Mouse (Mus musculus) heart, embryonic 15.5 days (tissue): ENCODE measurements around the gene Grcc10. TPM values are rescaled to one million over a fixed set of nuclear protein-coding genes. Genes with fewer than 3 reads are reported as not detected.

Experiments
- ATAC-seq: fragments of 200-750 bp; cut with Nextera tagmentation; replicated peaks from 2 replicates; pipeline ENCODE4 v1.8.0; 2017; ENCODE audit warnings: low read depth, moderate TSS enrichment; ENCODE audit not compliant: insufficient number of reproducible peaks, insufficient read depth, low FRiP score
- H3K27ac ChIP-seq: fragments of 300-500 bp; sonication (generic); 2 replicates; pipeline ENCODE4 v1.5.1; 2015; ENCODE audit warnings: mild to moderate bottlenecking, inconsistent platforms
- H3K27me3 ChIP-seq: fragments of 300-500 bp; sonication (generic); 2 replicates; pipeline ENCODE4 v1.6.1; 2015; ENCODE audit warnings: inconsistent platforms
- H3K36me3 ChIP-seq: fragments of 300-500 bp; sonication (generic); 2 replicates; pipeline ENCODE4 v1.6.1; 2015; ENCODE audit warnings: mild to moderate bottlenecking, inconsistent platforms
- H3K4me1 ChIP-seq: fragments of 300-500 bp; sonication (generic); replicated peaks from 2 replicates; pipeline ENCODE4 v1.6.1; 2015; ENCODE audit warnings: inconsistent platforms
- H3K4me2 ChIP-seq: fragments of 300-500 bp; sonication (generic); 2 replicates; pipeline ENCODE4 v1.6.1; 2015; ENCODE audit warnings: inconsistent platforms, mild to moderate bottlenecking, moderate library complexity
- H3K4me3 ChIP-seq: fragments of 300-500 bp; sonication (generic); 2 replicates; pipeline ENCODE4 v1.5.1; 2015; ENCODE audit warnings: mild to moderate bottlenecking, inconsistent platforms
- H3K9ac ChIP-seq: fragments of 300-500 bp; sonication (generic); 2 replicates; pipeline ENCODE4 v1.6.1; 2015; ENCODE audit warnings: mild to moderate bottlenecking, inconsistent platforms
- H3K9me3 ChIP-seq: fragments of 300-500 bp; sonication (generic); replicated peaks from 2 replicates; pipeline ENCODE4 v1.6.1; 2016; ENCODE audit warnings: inconsistent platforms
- WGBS: fragments of 180-500 bp; shearing (Covaris S2); methylation state at CpG from one replicate; pipeline ENCODE4 v1.1.7; 2015; ENCODE audit warnings: mixed read lengths; 5-methylcytosine and 5-hydroxymethylcytosine counted together
- polyA plus RNA-seq: library from polyadenylated mRNA; unstranded; fragments of >200 nt; fragmentation: Nextera tagmentation; extraction: Ambion mirVana; gene quantifications from 2 replicates; pipeline ENCODE4 v1.2.1, GENCODE M21; 2015

Gene Grcc10
- 387 and 416 TPM in 2 replicates for polyA plus RNA-seq

DNA sequence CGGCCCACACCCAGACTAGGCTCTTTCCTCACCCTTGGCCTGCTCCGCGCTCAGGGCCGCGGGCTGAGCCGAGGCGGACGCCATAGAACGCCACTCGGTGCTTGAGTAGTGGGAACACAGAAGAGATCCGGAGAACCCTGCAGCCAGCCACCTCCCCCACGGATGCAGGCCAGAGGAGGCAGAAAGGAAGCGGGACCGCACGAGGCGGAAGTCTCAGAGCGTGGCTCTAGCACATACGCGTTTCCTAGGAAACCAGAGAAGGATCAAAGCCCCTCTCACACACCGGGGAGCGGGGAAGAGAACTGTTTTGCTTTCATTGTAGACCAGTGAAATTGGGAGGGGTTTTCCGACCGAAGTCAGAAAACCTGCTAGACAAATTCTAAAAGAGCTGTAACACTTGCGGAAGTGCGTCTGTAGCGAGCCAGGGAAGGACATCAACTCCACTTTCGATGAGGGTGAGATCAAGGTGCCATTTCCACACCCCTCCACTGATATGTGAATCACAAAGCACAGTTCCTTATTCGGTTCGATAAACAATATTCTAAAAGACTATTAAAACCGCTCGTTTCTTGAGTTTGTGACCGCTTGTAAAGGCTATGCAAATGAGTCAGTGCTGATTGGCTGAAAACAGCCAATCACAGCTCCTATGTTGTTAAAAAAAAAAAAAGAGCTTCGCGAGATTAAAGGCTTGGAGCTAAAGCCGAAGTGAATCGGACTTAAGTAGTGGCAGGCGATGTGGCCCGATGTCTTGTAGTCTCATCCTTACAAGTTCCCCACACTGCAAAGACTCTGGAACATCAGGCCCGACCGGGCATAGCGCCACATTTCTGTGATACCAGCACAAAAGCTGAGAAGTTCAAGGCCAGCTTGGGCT is at the start of gene Grcc10:
TSS of gene Grcc10 (minus strand) at position 487 of the 874 bp plus-strand sequence.
- WGBS: under 1% methylated on average over 41 of the region's 41 CpGs
- peak within 1 kb of the TSS; percentile 81 for H3K9ac ChIP-seq
- peak within 1 kb of the TSS; percentile 82 for H3K4me2 ChIP-seq
- H3K36me3 ChIP-seq: peaks cover 20% of the 10 kb centered on the region
- H3K9me3 ChIP-seq: no peaks in the 10 kb centered on the region
- H3K4me3 ChIP-seq: peak within 1 kb of the TSS; percentile 66
- peaks cover 37% of the 10 kb centered on the region for H3K4me1 ChIP-seq
- peak within 1 kb of the TSS; percentile 99 for H3K27ac ChIP-seq
- ATAC-seq: peak; percentile 79
- no peaks in the 10 kb centered on the region for H3K27me3 ChIP-seq

DNA sequence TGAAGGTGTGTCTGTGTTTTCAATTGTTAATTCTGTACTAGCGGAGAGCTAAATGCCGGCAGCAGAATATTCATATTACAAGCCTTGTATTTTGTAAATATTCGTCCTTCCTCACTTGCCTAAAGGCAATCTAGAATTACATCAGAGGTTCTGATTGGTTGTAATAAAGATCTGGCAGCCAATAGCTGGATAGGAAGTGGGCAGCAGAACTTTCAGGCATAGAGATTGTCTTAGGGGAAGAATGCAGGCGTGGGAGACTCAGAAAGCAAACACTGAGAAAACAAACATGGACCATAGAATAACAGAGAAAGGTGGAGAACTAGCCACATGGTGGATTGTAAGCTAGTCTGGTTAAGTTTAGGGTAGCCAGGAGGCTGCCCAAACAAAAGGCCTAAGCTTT is 48.9 kb upstream of the Grcc10 start:
- no peaks in the 10 kb centered on the region for H3K9me3 ChIP-seq
- no peak for ATAC-seq
- no peaks in the 10 kb centered on the region for H3K27me3 ChIP-seq
- no peak overlapping the region for H3K27ac ChIP-seq
- 63% methylated on average over 4 of the region's 4 CpGs for WGBS
- H3K36me3 ChIP-seq: no peaks in the 10 kb centered on the region
- H3K4me2 ChIP-seq: no peak overlapping the region
- no peak overlapping the region for H3K4me3 ChIP-seq
- H3K9ac ChIP-seq: no peak overlapping the region
- no peaks in the 10 kb centered on the region for H3K4me1 ChIP-seq

DNA sequence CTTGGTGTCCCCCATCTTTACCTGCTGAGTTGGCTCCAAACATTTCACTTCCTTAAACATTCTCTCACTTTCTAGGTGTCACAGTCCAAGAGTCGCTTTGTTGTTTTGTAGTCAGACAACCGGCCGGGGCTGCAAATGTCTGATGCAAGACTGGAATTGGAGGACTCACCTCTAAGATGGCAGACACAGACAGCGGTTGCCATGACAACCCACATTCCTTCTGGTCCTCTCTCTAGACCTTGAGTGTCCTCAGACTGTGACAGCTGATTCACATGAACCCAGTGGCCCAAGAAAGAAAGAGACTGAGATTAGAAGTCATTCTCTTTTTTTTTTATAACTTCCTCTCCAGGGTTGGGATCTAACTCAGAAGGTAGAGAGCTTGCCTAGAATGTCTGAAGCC is 48.3 kb upstream of the Grcc10 start:
- 79% methylated on average over 4 of the region's 4 CpGs for WGBS
- no peaks in the 10 kb centered on the region for H3K4me1 ChIP-seq
- H3K4me2 ChIP-seq: no peak overlapping the region
- no peak for ATAC-seq
- no peak overlapping the region for H3K27ac ChIP-seq
- H3K9me3 ChIP-seq: no peaks in the 10 kb centered on the region
- no peaks in the 10 kb centered on the region for H3K36me3 ChIP-seq
- H3K9ac ChIP-seq: no peak overlapping the region
- no peaks in the 10 kb centered on the region for H3K27me3 ChIP-seq
- no peak overlapping the region for H3K4me3 ChIP-seq

DNA sequence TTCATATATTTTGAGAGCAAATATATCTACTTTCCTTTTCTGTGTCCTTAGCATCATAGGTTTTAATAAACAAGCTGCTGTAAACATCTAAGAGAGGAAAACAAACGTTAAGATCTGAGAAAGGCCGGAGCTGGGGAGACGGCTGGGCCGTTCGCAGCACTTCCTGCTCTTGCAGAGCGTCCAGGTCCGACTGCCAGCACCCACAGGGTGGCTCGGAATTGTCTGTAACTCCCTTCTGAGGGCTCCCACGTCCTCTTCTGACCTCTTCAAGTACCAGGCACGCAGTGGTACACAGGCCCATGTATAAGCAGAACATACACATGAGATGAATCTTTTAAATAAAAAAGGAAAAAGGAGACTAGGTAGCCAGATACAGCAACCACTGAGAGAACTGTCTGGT is 46.5 kb upstream of the Grcc10 start:
- WGBS: 71% methylated on average over 10 of the region's 10 CpGs

DNA sequence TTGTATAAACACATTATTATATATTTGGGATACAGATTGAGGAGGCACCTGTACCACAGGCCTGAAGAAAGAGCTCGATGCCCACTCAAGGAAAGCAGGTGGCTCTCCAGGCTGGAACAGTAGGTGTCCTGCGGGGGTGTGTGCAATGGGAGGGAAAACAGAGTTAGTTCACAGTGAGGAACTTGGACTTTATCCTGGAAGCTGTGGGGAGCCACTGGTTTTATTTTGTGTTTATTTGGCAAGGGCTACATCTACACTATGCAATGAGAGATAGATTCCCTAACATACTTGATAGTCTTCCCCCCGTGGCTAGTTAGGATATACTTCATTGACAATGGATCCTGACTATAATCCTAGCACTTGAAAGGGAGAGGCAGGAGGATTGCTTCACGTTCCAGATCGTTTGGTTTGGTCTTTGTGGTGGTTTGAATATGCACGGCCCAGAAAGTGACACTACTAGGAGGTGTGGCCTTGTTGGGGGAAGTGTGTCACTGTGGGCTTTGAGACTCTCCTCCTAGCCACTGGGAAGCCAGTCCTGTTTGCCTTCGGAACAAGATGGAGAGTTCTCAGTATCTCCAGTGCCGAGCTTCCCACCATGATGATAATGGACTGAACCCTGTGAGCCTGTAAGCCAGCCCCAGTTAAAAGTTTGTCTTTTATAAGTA is 45.7 kb upstream of the Grcc10 start:
- H3K9ac ChIP-seq: no peak overlapping the region
- no peak for ATAC-seq
- no peak overlapping the region for H3K4me2 ChIP-seq
- no peak overlapping the region for H3K27ac ChIP-seq
- H3K4me3 ChIP-seq: no peak overlapping the region
- 55% methylated on average over 8 of the region's 8 CpGs for WGBS
- no peaks in the 10 kb centered on the region for H3K27me3 ChIP-seq
- H3K9me3 ChIP-seq: no peaks in the 10 kb centered on the region
- peaks cover 7% of the 10 kb centered on the region for H3K4me1 ChIP-seq
- H3K36me3 ChIP-seq: no peaks in the 10 kb centered on the region

More for the DNA sequence above, 46.5 kb upstream of the Grcc10 start:
- no peak overlapping the region for H3K27ac ChIP-seq
- ATAC-seq: no peak
- no peak overlapping the region for H3K4me2 ChIP-seq
- no peak overlapping the region for H3K4me3 ChIP-seq
- no peaks in the 10 kb centered on the region for H3K27me3 ChIP-seq
- H3K9me3 ChIP-seq: no peaks in the 10 kb centered on the region
- H3K9ac ChIP-seq: no peak overlapping the region
- peaks cover 1% of the 10 kb centered on the region for H3K4me1 ChIP-seq
- H3K36me3 ChIP-seq: no peaks in the 10 kb centered on the region

DNA sequence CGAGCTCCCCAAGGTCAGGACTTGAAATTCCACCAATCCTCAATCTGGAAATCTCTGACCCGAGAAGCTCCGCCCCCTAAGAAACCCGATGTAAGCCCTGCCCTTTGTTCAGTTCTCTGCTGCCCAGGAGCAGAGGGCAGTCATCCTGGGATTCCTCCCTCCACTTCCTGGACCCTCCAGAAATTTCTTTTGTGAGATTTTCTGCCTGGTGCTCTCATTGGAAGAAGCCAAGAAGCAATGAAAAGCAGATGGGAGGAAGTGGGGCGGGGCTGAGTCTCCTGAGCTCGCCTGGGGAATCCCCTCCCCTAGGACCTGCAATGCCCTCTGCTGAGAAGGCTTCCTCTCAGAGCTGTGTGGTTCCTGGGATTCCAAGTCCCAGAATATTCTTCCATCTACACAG is 41.3 kb upstream of the Grcc10 start:
- Histone ChIP-seq H3K27ac (no peak overlapping the region), H3K4me3 (peak overlapping the region; percentile 32), H3K4me1 (peaks cover 11% of the 10 kb centered on the region), H3K27me3 (peaks cover 8% of the 10 kb centered on the region; the same call in 1 of the 2 replicates), H3K9ac (no peak overlapping the region), H3K9me3 (no peaks in the 10 kb centered on the region), H3K36me3 (no peaks in the 10 kb centered on the region), H3K4me2 (peak overlapping the region; percentile 47)
- 22% methylated on average over 6 of the region's 6 CpGs for WGBS
- peak; percentile 39; the same call in 1 of the 2 replicates for ATAC-seq

DNA sequence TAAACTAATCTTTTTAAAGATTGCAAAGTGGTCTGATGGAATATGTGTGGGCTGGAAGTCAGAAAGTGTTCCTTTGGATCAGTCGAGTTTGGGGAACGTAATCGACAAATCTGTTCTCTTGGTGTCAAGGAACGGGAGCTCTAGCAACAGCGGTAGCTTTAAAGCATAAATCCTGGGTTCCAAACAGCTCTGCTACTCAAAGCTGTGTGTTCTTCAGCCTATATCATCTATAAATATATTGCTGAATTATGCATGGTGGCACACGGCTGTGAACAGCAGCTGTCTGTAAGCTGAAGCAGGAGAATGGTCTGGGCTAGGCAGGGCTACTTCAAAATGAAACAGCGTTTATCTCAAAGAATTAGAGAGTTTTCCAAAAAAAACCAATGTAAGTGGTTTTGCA is 39.7 kb upstream of the Grcc10 start:
- peaks cover 11% of the 10 kb centered on the region for H3K4me1 ChIP-seq
- no peaks in the 10 kb centered on the region for H3K36me3 ChIP-seq
- no peak overlapping the region for H3K27ac ChIP-seq
- H3K9ac ChIP-seq: no peak overlapping the region
- peaks cover 8% of the 10 kb centered on the region; the same call in 1 of the 2 replicates for H3K27me3 ChIP-seq
- H3K4me3 ChIP-seq: no peak overlapping the region
- H3K4me2 ChIP-seq: no peak overlapping the region
- 85% methylated on average over 7 of the region's 7 CpGs for WGBS
- no peak for ATAC-seq
- H3K9me3 ChIP-seq: no peaks in the 10 kb centered on the region

DNA sequence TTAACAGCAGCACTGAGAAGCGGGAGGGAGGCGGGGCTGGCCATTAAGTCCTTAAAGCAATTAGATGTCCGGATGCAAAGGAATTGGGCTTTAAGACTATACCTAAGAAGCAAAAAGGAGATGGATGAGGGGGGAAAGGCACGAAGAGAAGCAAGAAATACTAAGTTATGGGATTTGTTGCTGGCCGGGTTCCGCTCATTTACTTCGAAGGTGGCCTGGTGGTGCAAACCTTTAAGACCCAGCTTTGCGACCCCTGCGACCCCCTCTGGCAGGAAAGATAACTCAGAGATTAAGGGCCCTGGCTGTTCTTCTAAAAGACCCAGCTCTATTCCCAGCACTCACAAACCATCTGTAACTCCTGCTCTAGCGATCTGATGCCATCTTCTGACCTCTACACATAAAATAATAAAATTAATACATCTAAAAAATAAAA is 38.8 kb upstream of the Grcc10 start:
- no peaks in the 10 kb centered on the region for H3K36me3 ChIP-seq
- H3K27me3 ChIP-seq: peaks cover 8% of the 10 kb centered on the region; the same call in 1 of the 2 replicates
- H3K4me3 ChIP-seq: peak overlapping the region; percentile 46
- no peak overlapping the region for H3K9ac ChIP-seq
- peaks cover 11% of the 10 kb centered on the region for H3K4me1 ChIP-seq
- H3K27ac ChIP-seq: no peak overlapping the region
- ATAC-seq: no peak
- 6% methylated on average over 10 of the region's 10 CpGs for WGBS
- peak overlapping the region; percentile 69 for H3K4me2 ChIP-seq
- no peaks in the 10 kb centered on the region for H3K9me3 ChIP-seq

DNA sequence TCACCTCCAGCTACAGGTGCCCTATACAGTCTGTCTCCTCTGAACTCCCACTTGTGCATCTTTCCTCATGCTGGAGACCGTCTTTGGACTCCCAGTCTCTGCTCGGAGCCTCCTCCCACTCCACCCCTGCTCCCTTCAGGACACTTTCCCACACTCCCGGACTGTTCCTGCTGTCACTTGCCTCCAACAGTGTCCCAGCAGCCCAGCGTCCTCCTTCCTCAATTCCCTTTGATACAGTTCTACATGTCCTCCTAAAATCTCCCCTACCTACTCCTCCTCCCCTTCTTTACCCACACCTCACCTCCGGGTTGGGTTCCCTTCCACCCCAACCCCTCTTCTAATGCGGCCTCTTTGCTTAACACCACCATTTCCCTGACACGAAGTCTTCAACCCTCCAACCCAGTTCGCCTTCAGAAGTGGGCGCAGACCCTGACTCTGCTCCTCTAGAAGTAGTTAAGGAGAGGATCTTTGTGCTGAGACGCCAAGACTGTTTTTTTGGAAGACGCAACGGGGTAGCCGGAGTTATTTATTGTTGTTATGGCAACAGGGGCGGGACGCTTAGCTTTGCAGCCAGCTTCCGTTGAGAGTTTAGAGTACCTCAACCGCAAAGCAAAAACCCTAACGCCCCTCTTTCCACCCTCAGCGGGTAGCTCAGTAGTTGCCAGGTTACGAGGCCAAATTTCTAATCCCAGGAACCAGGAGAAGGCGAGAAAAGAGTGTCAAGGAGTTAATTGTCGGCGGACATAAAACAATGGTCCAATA is 38.2 kb upstream of the Grcc10 start, which contains the start of gene Lrrc23:
TSS of gene Lrrc23 (minus strand) at position 506 of the 762 bp plus-strand sequence.
- H3K4me2 ChIP-seq: peak within 1 kb of the TSS; percentile 69
- 1% methylated on average over 23 of the region's 23 CpGs for WGBS
- no peak within 1 kb of the TSS for H3K27ac ChIP-seq
- no peaks in the 10 kb centered on the region for H3K9me3 ChIP-seq
- no peak within 1 kb of the TSS for H3K9ac ChIP-seq
- H3K4me3 ChIP-seq: peak within 1 kb of the TSS; percentile 46
- peaks cover 8% of the 10 kb centered on the region; the same call in 1 of the 2 replicates for H3K27me3 ChIP-seq
- no peaks in the 10 kb centered on the region for H3K36me3 ChIP-seq
- peaks cover 11% of the 10 kb centered on the region for H3K4me1 ChIP-seq
- ATAC-seq: no peak

DNA sequence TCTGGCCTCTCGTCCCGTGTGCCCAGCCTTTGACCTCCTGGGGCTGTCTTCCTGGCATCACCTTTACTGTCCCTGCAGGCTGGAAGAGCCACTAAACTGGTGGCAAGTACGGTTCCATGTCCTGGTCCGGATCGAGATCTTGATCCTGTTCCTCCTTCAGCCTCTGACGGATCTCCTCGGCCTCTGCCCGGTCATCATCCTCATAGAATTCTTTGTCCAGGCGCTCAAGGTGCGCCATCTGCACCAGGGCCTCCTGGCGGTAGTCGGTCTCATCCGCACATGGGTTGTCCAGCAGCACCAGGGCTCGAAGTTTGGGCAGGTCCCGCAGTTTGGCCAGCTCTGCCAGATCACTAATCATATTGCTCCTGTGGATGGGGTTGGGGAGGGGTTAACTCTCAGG is 29.3 kb upstream of the Grcc10 start:
- no peak for ATAC-seq
- Histone ChIP-seq H3K4me2 (no peak overlapping the region), H3K9me3 (no peaks in the 10 kb centered on the region), H3K4me3 (no peak overlapping the region), H3K27ac (no peak overlapping the region), H3K36me3 (no peaks in the 10 kb centered on the region), H3K27me3 (peaks cover 11% of the 10 kb centered on the region; the same call in 1 of the 2 replicates), H3K4me1 (peaks cover 28% of the 10 kb centered on the region), H3K9ac (no peak overlapping the region)
- 82% methylated on average over 15 of the region's 15 CpGs for whole genome bisulfite sequencing

DNA sequence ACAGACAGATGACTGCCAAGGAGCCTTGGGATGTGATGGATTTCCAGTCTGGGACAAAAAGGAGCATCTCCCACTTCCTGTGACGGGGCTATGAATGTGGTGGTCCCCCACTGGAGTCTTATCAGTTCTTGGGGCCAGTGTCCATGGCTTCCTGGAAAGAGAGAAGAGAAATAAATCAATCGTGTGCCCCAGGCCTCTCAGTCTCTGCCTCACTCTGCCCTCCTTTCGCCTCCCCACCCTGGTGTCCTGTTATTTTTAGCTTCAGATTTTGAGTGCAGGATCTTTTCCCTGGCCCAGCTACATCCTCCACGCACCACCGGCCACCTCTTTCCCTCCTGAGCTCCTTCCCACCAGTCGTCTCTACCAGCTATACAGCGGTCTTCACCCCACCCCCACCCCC is 28.8 kb upstream of the Grcc10 start:
- H3K27ac ChIP-seq: no peak overlapping the region
- H3K9me3 ChIP-seq: no peaks in the 10 kb centered on the region
- H3K9ac ChIP-seq: peak overlapping the region; percentile 25
- H3K27me3 ChIP-seq: peaks cover 11% of the 10 kb centered on the region; the same call in 1 of the 2 replicates
- H3K4me2 ChIP-seq: peak overlapping the region; percentile 94
- peak overlapping the region; percentile 55 for H3K4me3 ChIP-seq
- 27% methylated on average over 7 of the region's 7 CpGs for WGBS
- no peak for ATAC-seq
- H3K4me1 ChIP-seq: peaks cover 28% of the 10 kb centered on the region
- no peaks in the 10 kb centered on the region for H3K36me3 ChIP-seq
